Mouse (Mus musculus) myocyte (in vitro differentiated cells): ENCODE measurements around the gene Jpt2.

Source experiments
- CEBPB ChIP-seq: IDR thresholded peaks from 2 replicates; pipeline ENCODE4 v1.6.1; 2011; ENCODE audit warnings: mild to moderate bottlenecking, moderate library complexity; ENCODE audit not compliant: poor library complexity, insufficient read depth, severe bottlenecking
- E2F4 ChIP-seq: IDR thresholded peaks from one replicate; pipeline ENCODE4 v1.6.1; 2011; ENCODE audit warnings: mild to moderate bottlenecking, control low read depth, moderate library complexity; ENCODE audit not compliant: insufficient read depth
- MAX ChIP-seq: IDR thresholded peaks from one replicate; pipeline ENCODE4 v1.6.1; 2011; ENCODE audit warnings: low read depth, mild to moderate bottlenecking, control low read depth
- MYOG ChIP-seq, 3 experiments: IDR thresholded peaks; one replicate each; pipeline ENCODE4 v1.6.1; 2011; ENCODE audit warnings: control low read depth in 2 of 3, low read depth in 2 of 3, mild to moderate bottlenecking in 2 of 3; ENCODE audit not compliant: insufficient read length in 2 of 3, control insufficient read depth in 1 of 3, insufficient read depth in 1 of 3
- POLR2A ChIP-seq: IDR thresholded peaks from one replicate; pipeline ENCODE4 v1.6.1; 2011; ENCODE audit warnings: low read depth, mild to moderate bottlenecking, control low read depth, moderate library complexity; ENCODE audit not compliant: insufficient read length
- POLR2AphosphoS2 ChIP-seq: IDR thresholded peaks from one replicate; pipeline ENCODE4 v1.6.1; 2011; ENCODE audit warnings: low read depth, control low read depth; ENCODE audit not compliant: insufficient read length
- TCF12 ChIP-seq: IDR thresholded peaks from one replicate; pipeline ENCODE4 v1.6.1; 2011; ENCODE audit warnings: mild to moderate bottlenecking, control low read depth; ENCODE audit not compliant: poor library complexity, insufficient read depth, severe bottlenecking
- USF1 ChIP-seq: IDR thresholded peaks from one replicate; pipeline ENCODE4 v1.6.1; 2011; ENCODE audit warnings: low read depth, mild to moderate bottlenecking, control low read depth, moderate library complexity

DNA sequence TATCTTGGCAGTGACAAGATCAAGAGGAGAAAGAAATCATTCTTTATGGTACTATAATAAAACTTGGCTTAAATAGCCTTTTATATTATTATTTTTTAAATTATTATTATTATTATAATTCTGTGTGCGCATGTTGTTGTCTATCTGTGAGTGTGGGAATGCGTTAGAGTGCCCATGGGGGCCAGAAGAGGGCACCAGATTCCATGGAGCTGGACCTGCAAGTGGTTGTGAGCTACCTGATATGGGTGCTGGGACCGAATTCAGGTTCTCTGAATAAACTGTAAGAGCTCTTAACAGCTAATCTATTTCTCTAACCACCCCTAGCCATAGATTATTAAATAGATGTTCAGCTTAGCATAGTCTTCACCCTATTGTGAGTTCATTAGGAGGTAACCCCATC, 44.6 kb upstream of the Jpt2 start:
- TF ChIP-seq CEBPB = no peak
- no peak for TF ChIP-seq POLR2A
- no peak for TF ChIP-seq USF1
- TF ChIP-seq POLR2AphosphoS2 = no peak
- no peak for TF ChIP-seq MAX
- no peak for TF ChIP-seq MYOG (IDR thresholded peaks at IDR 0.05; ENCODE audit: control insufficient read depth in 1 of 3, insufficient read depth in 1 of 3, insufficient read length in 2 of 3, low read depth in 2 of 3)
- TF ChIP-seq E2F4 = no peak
- TF ChIP-seq TCF12 = no peak
